Mouse (Mus musculus): ENCODE results near the gene Lamb1. TPM values are rescaled to one million over a fixed set of nuclear protein-coding genes. Genes with fewer than 3 reads are reported as not detected.

Lamb1 gene
- total RNA-seq, 1 experiment from 2014 or later = 0.23 TPM

DNA sequence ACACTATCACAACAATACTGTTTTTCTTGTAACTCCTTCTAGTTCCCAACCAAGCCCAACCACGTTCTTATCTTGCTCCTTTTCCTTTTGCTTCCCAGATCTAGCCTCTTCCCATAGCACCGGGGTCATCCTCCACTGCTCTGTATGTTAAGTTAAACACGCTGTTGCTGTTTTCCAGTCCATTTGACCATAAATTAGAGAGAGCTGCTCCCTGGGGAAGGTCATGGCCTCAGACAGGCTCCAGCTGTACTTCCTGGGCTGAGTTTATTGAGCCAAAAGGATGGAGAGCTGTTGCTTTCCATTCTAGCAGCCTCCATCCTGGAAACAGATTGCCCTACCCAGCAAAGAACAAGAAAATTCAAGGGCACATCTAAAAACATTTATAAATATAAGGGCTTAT is 16.9 kb upstream of the Lamb1 start:
- no peak for ATAC-seq (ENCODE audit: extremely low read depth, insufficient number of reproducible peaks, low FRiP score, poor library complexity, severe bottlenecking)

DNA sequence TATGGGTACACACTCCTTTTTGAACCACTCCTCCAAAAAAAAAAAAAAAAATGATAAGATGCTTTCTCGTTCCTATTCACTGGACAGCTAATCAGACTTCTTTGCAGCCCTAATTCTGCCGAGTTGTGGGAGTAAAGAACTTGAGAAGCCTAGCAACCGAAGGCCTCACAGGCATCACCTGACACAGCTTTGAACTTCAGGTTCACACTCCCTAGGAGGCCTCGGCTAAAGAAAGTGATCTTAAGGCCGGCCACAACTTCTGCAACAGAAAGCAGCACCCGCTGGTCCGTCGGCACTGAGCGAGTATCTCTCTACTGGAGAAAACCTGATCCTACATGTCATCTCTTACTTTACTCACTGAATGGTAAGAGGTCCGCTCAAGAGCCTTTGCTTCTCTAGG is 16.4 kb upstream of the Lamb1 start:
- ATAC-seq (ENCODE audit: extremely low read depth, insufficient number of reproducible peaks, low FRiP score, poor library complexity, severe bottlenecking) = no peak

DNA sequence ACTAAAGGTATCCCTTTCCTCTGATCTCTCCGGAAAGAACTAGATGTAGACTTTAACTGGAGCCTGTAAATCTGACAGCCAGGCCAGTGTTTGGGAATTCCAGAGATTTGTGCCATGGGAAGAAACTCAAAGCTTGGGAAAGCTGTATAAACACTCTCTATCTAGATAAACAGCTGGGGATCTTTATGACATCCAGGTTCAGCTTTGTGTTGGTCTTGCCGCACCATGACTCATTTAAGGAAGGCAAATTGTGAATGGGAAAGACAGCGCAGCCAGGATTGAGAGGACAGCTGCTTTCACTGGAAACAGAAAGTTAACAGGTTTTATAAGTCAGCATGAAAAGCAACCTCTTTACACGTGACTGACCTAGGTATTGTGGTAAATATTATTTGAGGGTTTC is 12.8 kb upstream of the Lamb1 start:
- no peak for ATAC-seq (ENCODE audit: extremely low read depth, insufficient number of reproducible peaks, low FRiP score, poor library complexity, severe bottlenecking)

DNA sequence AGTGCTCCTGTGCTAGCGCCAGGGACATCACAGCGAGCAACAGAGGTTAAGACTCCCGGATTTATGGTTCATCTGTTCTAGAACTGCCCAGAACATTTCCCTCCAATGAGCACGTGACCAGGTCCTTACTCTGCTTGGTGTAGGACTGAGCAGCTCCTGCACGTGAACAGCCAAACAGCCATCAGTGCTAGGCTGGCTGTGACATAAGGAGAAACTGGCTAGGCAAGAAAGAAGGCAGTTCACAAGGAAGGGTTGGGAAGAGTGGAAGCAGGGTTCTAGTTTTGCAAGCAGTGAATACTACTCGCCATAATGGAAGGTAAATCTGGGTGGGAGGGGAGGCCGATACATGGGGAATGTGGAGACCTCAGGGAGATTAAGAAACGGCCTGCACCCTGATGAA is 10.1 kb upstream of the Lamb1 start:
- ATAC-seq (ENCODE audit: extremely low read depth, insufficient number of reproducible peaks, low FRiP score, poor library complexity, severe bottlenecking) = no peak

DNA sequence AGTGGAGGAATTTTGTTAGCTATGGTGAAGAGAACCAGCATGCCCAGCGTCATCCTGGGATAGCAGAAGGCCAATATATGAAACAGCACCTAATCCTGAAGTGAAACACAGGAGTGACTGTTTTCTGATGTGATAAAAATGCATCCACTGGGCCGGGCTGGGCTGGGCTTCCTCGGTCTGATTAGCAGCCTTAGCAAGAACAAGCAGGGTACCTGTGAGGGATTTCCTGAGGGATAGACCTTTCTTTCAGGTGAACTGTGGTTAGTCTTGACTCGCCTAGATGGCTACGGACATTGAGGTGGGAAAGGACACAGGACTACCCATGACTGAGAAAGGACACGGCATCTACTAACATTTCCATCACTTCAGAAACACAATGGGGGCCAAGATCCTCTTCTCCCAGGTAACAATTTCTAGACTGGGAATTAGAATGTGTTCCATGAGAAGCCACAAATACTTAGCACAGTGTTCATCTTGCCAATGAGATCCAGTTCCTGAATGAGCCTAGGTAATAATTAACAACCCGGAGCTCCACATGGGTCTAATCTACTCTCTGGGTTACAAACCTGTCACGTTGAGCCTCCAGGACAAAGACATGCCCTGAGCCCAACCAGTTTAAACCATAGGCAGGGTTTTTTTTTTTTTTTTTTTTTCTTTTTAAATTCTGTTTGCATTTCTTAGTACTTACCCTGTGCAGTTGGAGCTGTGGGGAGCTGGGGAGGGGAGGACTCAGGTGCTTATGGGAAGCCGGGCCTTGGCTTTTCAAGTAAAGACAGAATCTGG is 8.7 kb upstream of the Lamb1 start:
- ATAC-seq (ENCODE audit: extremely low read depth, insufficient number of reproducible peaks, low FRiP score, poor library complexity, severe bottlenecking) = no peak

DNA sequence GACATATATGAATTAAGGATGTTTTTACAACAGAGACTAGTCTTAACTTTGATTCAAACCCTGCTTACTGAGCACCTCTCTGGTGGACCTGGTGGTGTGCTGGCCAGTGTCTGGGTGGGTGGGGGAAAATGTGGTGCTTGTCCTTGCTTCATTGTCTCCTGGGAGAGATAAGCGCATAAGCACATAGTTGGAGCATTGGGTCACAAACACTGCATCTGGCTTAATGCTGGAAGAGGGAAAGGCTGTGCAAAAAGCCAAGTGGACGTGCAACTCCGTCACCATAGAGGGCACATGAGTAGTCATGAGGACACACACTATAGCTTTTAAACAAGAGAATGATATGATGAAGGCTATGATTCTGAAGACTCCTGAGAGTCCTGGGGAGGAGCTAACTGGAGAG is 3.2 kb upstream of the Lamb1 start:
- no peak for ATAC-seq (ENCODE audit: extremely low read depth, insufficient number of reproducible peaks, low FRiP score, poor library complexity, severe bottlenecking)

DNA sequence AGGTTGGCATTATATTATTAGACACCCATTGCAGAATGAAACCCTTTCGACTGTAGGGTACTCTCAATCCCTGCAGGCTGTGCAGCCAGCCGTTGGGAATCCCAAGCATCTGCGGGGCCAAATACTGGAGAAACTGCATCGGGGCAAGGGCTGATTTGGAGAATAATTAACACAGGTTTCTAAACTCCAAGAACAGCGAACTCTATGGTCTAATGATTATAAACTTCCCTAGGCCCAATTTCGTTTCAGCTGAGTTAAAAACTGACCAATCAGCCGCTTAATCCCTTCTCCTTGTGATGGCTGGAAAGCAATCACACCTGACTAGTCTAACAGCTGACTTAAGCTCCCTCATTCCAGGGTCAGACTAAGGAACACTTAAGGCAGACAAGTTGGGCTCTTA is 1.1 kb upstream of the Lamb1 start:
- ATAC-seq (ENCODE audit: extremely low read depth, insufficient number of reproducible peaks, low FRiP score, poor library complexity, severe bottlenecking) = no peak

DNA sequence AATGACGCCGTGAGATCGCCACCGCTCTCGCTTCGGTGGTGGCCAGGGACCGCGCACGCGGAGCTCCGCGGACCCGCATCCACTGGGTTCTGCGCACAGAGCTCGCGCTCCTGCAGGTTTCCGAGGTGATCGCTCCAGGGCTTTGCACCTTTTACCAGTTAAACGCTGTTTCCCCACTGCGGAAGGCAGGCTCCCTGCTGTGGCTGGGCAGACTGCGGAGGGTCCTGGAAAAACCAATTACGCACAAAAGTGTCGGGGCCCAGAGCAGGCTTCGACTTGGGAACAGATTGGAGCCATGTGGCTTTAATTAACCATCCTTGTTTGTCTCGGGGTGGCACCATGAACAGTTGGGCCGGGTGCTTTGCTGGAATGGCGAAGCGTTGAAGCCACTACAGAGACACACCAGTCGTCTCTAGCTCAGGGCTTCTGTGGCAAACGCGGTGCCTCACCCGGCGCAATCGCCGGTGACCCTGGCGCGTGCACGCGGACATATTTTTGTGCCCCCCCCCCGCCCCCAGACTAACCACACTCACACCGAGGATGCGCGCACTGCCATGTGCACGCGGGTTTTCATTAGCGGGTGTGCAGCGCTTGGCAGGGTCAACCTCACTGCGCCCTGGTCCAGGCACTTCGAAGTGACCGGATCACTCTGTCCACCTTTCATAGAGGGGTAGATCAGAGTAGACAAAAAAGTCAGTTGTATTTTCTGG is 843 bp downstream of the Lamb1 start:
- ATAC-seq (ENCODE audit: extremely low read depth, insufficient number of reproducible peaks, low FRiP score, poor library complexity, severe bottlenecking) = no peak

DNA sequence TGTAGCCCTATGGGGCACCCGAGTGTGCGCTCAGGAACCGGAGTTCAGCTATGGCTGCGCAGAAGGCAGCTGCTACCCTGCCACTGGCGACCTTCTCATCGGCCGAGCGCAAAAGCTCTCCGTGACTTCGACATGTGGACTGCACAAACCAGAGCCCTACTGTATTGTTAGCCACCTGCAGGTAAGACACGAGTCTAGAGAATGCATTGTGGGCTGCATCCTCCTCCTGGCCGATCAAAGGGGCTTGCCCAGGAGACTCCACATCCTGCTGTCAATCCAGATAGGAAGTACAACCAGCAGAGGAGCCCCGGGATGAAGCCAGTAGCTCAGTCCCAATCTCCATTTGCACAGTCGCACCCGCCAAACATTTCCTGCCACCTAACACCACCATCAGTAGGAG is 1.7 kb downstream of the Lamb1 start:
- ATAC-seq (ENCODE audit: extremely low read depth, insufficient number of reproducible peaks, low FRiP score, poor library complexity, severe bottlenecking) = no peak

DNA sequence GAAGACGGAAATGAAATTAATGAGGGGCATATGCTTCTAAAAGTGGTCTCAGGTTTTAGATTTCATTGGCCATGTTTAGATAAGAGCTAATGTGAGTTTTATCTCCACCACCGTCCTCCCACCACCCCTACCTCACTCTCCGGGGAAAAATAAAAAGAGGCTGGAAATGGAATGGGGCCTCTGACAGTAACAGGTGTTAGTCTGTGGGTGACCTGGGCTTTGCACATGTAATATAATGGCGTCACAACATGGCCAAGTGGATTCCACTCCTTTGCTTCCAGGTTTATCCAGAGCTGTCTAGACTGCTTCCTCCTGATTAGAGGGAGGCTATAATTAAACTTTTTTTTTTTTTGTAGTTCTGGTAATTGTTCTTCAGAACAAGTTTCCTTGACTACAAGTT is 2.3 kb downstream of the Lamb1 start:
- no peak for ATAC-seq (ENCODE audit: extremely low read depth, insufficient number of reproducible peaks, low FRiP score, poor library complexity, severe bottlenecking)

DNA sequence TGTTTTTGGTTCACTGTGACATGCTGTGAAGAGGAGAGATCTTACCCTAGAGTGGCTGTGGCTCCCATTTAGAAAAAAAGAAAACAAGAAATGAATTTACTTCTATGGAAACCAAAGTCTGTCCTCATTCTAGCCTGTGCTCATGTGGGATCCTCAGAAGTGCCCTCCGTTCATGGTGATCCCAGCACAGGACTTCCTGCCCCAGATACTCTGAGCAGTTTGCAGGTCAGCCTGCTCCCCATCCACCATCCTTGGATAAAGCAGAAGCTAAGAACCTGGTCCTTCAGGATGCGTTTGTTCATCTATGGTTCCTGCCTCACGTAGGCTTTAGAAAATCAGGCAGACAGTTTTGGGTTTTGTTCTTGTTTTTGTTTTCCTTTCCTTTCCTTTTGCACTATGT is 3.3 kb downstream of the Lamb1 start:
- no peak for ATAC-seq (ENCODE audit: extremely low read depth, insufficient number of reproducible peaks, low FRiP score, poor library complexity, severe bottlenecking)

DNA sequence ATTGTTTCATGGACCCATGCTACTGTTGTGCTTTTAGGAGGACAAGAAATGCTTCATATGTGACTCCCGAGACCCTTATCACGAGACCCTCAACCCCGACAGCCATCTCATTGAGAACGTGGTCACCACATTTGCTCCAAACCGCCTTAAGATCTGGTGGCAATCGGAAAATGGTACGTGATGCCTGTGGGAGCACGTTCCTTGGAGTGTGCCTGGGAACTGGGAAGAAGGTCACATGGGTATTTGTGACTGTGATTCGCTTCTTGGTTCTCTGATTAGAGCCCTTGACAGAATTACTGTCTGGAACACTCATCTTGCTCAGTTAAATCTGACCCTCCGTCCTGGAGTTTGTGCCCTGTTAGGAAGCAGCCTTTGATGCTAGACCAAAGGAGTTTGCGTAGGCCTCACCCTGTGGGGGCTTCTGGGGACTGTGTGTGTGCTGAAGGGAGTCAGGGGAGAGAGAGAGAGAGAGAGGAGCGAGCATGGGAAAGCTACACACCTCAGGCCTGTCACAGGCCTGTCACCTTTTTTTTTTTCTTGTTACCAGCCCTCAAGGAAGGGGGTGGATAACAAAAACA is 4.1 kb downstream of the Lamb1 start:
- ATAC-seq (ENCODE audit: extremely low read depth, insufficient number of reproducible peaks, low FRiP score, poor library complexity, severe bottlenecking) = no peak

DNA sequence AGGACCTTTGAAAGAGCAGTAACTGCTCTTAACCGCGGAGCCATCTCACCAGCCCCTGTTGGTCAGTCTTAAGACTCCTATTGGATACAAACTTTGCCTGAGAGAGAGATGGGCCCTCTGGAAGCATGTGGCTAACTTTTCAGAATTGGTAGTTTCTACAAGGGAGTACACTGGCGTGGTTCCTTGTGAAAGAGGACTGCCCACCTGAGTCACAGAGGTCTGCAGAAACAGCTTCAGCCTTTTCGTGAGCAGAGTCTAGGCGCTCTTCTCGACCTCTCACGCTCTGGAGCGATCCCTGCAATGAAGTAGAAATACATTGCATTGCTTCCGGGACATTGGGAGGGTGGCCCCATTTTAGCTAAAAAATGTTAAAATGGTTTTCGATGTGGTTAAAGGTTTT is 5.3 kb downstream of the Lamb1 start:
- no peak for ATAC-seq (ENCODE audit: extremely low read depth, insufficient number of reproducible peaks, low FRiP score, poor library complexity, severe bottlenecking)

DNA sequence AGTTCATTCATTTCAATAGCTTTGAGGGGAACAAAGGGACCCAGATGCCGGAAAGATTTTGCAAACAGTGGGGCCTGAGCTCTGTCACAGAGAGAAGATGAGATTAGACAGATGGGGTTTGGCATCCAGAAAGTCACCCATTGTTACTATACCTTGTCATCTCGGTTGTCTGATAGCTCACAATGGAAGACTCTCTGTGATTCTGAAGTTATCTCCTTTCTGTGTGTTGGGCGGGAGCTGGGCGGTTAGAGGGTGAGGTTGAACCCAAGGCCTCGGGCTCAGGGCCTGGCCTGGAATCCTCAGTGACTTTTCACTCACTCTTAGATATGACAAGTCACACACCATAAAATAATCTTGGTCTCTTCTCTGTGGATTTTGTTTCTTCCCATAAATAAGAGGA is 5.7 kb downstream of the Lamb1 start:
- ATAC-seq (ENCODE audit: extremely low read depth, insufficient number of reproducible peaks, low FRiP score, poor library complexity, severe bottlenecking) = no peak

DNA sequence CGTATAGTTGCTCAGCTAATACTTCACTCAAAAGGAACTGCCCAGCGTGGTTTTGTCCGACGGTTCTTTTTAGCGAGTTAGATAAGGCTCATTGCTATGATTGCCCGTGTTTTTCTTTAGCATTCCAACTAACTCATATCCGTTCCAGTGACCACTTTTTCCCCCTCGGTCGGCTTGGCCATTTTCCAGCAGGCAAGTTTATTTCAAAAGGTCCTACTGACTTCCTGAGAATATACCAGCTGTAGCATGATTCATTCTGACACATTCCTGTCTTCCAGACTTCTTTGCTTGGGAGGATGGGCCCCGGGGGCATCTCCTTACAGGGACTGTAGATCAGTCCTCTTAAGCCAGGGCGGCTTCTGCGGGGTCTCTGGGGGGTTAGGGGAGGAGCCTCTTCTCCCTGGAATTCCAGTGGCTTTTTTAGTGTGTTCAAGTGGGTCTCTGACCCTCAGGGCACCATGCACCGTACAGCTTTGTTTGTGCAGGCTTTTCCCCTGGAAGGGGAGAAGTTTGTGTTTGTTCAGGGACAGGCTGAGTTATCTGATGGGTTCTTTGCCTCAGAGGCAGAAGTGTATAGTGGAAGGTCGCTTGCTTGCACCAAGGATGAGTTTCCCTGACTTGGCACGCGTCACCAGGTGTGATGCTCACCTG is 6.5 kb downstream of the Lamb1 start:
- ATAC-seq (ENCODE audit: extremely low read depth, insufficient number of reproducible peaks, low FRiP score, poor library complexity, severe bottlenecking) = no peak

DNA sequence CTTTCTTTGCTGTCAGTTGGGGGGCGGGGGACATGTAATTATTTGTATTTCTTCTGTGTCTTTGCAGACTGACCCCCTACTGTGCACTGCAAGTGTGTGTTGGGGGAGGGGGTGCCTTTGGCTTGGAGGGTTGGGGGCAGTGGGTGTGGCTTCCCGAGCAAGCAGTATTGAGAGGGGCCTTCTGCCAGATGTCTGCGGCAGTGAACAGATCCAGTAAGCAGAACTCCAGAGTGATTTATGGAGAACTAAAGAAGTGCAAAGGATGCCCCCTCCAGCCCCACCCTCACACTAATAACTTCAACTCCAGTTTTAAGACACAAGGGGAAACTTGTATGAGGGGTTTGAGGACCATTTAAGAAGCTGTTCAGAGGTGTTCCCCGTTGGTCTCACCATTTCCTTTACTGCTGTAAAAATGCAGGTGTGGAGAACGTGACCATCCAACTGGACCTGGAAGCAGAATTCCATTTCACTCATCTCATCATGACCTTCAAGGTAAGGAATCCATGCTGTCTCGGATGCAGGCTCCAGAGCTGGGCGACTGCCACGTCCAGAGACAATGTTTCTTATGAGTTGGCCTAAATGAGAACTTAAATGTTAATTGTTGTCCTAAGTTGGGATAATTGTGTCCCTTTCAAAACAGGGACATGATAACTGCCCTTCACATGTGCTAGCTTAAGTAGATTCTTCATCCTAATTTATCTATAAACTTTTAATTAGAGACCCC is 7.1 kb downstream of the Lamb1 start:
- ATAC-seq (ENCODE audit: extremely low read depth, insufficient number of reproducible peaks, low FRiP score, poor library complexity, severe bottlenecking) = no peak

DNA sequence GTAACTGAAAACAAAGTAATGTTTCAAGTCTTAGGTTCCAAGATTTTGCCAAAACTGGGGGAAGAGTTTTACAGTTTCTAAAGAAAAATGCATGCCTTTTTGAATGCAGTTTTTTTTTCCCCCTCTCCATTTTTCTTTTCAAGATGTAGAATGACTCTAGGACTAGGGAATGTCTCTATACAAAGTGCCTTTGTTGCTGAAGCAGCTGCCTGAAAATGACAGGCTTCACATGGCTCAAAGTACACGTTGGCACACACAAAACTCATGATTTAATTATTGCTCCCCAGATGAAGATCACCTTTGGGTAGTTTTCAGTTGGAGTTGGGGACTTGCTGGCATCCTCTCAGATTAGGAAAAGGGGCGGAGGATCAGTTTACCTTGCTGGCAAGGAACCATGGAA is 7.8 kb downstream of the Lamb1 start:
- no peak for ATAC-seq (ENCODE audit: extremely low read depth, insufficient number of reproducible peaks, low FRiP score, poor library complexity, severe bottlenecking)

DNA sequence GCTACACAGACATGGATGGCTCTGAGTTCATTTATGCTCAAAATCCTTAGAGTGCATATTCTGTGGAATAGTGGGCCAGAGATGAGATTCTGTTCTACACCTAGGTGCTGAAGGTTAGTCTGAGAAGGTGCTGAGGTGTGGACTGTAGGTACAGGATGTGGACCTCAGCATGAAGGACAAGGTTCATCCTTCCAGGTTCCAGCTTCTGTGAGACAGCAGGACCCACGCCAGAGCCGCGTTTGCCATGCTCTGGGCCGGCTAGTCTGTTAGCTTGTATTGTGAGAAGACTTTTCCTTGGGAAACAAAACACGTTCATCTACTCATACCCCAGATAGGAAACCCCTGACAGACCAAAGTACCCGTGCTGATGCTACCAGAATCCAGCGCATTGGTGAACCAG is 8.6 kb downstream of the Lamb1 start:
- no peak for ATAC-seq (ENCODE audit: extremely low read depth, insufficient number of reproducible peaks, low FRiP score, poor library complexity, severe bottlenecking)

DNA sequence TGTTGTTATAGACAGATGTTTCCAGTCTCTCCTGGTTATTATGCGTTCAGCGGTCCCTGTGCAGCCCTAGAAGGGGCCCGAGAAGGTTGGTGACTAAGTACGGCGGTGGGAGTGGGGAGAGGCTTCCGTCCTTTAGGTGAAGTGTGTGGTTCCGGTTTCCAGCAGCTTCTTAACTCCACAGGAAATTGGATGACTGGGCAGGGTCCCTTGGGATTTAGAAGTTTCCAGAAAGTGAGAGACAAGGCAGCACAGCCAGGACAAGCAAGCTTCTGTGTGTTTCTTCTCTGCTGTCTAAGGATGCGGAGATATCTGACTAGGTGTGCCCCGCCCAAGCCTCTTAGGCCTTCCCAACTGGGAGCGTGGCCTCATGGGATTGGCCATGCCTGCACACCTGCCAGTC is 10.4 kb downstream of the Lamb1 start:
- no peak for ATAC-seq (ENCODE audit: extremely low read depth, insufficient number of reproducible peaks, low FRiP score, poor library complexity, severe bottlenecking)
